21 mouse cellular contexts compared by ENCODE assay signal in genomic region chr17:47196992-47197391, GRCm38 (mm10).
DNase-seq lines count a peak whose midpoint lies in the region; ATAC-seq and TF ChIP-seq lines count a peak whose summit lies in the region.
"Had no signal": no experiment of that assay in that cellular context is flagged by ENCODE, and none has a peak within 500 bp of the region (broad histone marks: within the 10 kb centered on the region; RNA-seq: fewer than 3 reads in every experiment).

No protein-coding gene starts in this region.

- no peak overlapping the region for H3K4me3 ChIP-seq in heart, embryonic 12.5 days
- no peak overlapping the region for H3K4me3 ChIP-seq in limb, embryonic 12.5 days (replicated peaks)
- no peak overlapping the region for H3K4me3 ChIP-seq in limb, embryonic 10.5 days
- H3K4me3 ChIP-seq in ES-Bruce4 (ENCODE audit: low read depth, low read length) = peak overlapping the region; percentile 16; the same call in 1 of the 2 replicates
- H3K4me3 ChIP-seq: embryonic facial prominence, embryonic 12.5 days; neural tube, embryonic 12.5 days had no signal

- H3K27me3 ChIP-seq in heart, embryonic 12.5 days (replicated peaks) = no peaks in the 10 kb centered on the region
- no peaks in the 10 kb centered on the region for H3K27me3 ChIP-seq in limb, embryonic 12.5 days
- H3K27me3 ChIP-seq in limb, embryonic 10.5 days (ENCODE audit: low read depth, poor library complexity, severe bottlenecking) = no peaks in the 10 kb centered on the region
- no peaks in the 10 kb centered on the region for H3K27me3 ChIP-seq in ES-Bruce4 (ENCODE audit: control insufficient read depth, insufficient read depth, low read length, poor library complexity, severe bottlenecking)
- H3K27me3 ChIP-seq: embryonic facial prominence, embryonic 12.5 days; neural tube, embryonic 12.5 days; Patski had no signal

- no peaks in the 10 kb centered on the region for H3K9me3 ChIP-seq in heart, embryonic 12.5 days (replicated peaks)
- peaks cover 16% of the 10 kb centered on the region; the same call in 1 of the 2 replicates for H3K9me3 ChIP-seq in limb, embryonic 12.5 days
- no peaks in the 10 kb centered on the region for H3K9me3 ChIP-seq in limb, embryonic 10.5 days (replicated peaks)
- H3K9me3 ChIP-seq in ES-Bruce4 (replicated peaks; ENCODE audit: control insufficient read depth, insufficient read depth, low read length, poor library complexity, severe bottlenecking) = no peaks in the 10 kb centered on the region
- H3K9me3 ChIP-seq: embryonic facial prominence, embryonic 12.5 days had no signal

- no peak for ATAC-seq in heart, embryonic 12.5 days (ENCODE audit: insufficient number of reproducible peaks, low FRiP score)
- no peak for ATAC-seq in limb, embryonic 12.5 days (ENCODE audit: insufficient number of reproducible peaks, insufficient read depth, low FRiP score, low TSS enrichment, low read depth)
- peak; percentile 61 for ATAC-seq in megakaryocyte progenitor cell, adult 5-6 weeks (replicated peaks; ENCODE audit: poor library complexity)
- ATAC-seq: forebrain, embryonic 16.5 days; hindbrain, postnatal 0 days; liver, postnatal 0 days; Patski had no signal

- no peak for TF ChIP-seq CTCF in ES-Bruce4 (IDR thresholded peaks at IDR 0.05; ENCODE audit: low read depth, low read length)

- no peak overlapping the region for H3K4me2 ChIP-seq in heart, embryonic 12.5 days
- no peak overlapping the region for H3K4me2 ChIP-seq in limb, embryonic 12.5 days
- H3K4me2 ChIP-seq: embryonic facial prominence, embryonic 12.5 days; neural tube, embryonic 12.5 days had no signal

- no peak overlapping the region for H3K9ac ChIP-seq in heart, embryonic 12.5 days
- no peak overlapping the region for H3K9ac ChIP-seq in limb, embryonic 12.5 days (replicated peaks)
- H3K9ac ChIP-seq in ES-Bruce4 (ENCODE audit: low read depth, poor library complexity, severe bottlenecking) = peak overlapping the region; percentile 26; the same call in 1 of the 2 replicates
- H3K9ac ChIP-seq: embryonic facial prominence, embryonic 12.5 days; liver, postnatal 0 days; neural tube, embryonic 12.5 days had no signal

- DNase-seq in heart, adult 9 months (ENCODE audit: low spot score in 2 of 2) = no peak
- DNase-seq in limb, embryonic 10.5 days (ENCODE audit: low spot score) = no peak
- DNase-seq in natural killer cell, adult 2 months (ENCODE audit: low spot score in 2 of 2) = no peak
- DNase-seq: adrenal gland, adult 8-10 months; B cell, adult 2 months; cerebellum, adult 8-10 months; gastrocnemius, postnatal 25 days; kidney, adult 11 months; liver, postnatal 0 days; lung, postnatal 14 days; thymus, adult 18-20 months; thymus, postnatal 4 days had no signal

- peaks cover 13% of the 10 kb centered on the region; the same call in 1 of the 2 replicates for H3K36me3 ChIP-seq in heart, embryonic 12.5 days
- peaks cover 31% of the 10 kb centered on the region for H3K36me3 ChIP-seq in limb, embryonic 12.5 days
- peaks cover 24% of the 10 kb centered on the region for H3K36me3 ChIP-seq in limb, embryonic 10.5 days
- no peaks in the 10 kb centered on the region for H3K36me3 ChIP-seq in ES-Bruce4 (ENCODE audit: control insufficient read depth, insufficient read depth, low read length, poor library complexity, severe bottlenecking)

- 54% methylated on average over 6 of the region's 6 CpGs for WGBS in heart, embryonic 12.5 days
- WGBS in limb, embryonic 12.5 days = 62% methylated on average over 6 of the region's 6 CpGs
- 67% methylated on average over 6 of the region's 6 CpGs for WGBS in limb, embryonic 10.5 days

- TF ChIP-seq EP300 in ES-Bruce4 (IDR thresholded peaks at IDR 0.05; ENCODE audit: insufficient read depth, low read depth, low read length) = no peak

- peak overlapping the region; percentile 64 for H3K27ac ChIP-seq in heart, embryonic 12.5 days (ENCODE audit: poor library complexity, severe bottlenecking)
- H3K27ac ChIP-seq in limb, embryonic 12.5 days = peak overlapping the region; percentile 3; the same call in 1 of the 2 replicates
- no peak overlapping the region for H3K27ac ChIP-seq in limb, embryonic 10.5 days
- H3K27ac ChIP-seq in ES-Bruce4 (ENCODE audit: insufficient read depth, low read length) = peak overlapping the region; percentile 74; the same call in 1 of the 2 replicates
- H3K27ac ChIP-seq: embryonic facial prominence, embryonic 12.5 days; hindbrain, postnatal 0 days; neural tube, embryonic 12.5 days had no signal

- peaks cover 45% of the 10 kb centered on the region for H3K4me1 ChIP-seq in heart, embryonic 12.5 days (replicated peaks)
- H3K4me1 ChIP-seq in limb, embryonic 12.5 days (replicated peaks) = peaks cover 37% of the 10 kb centered on the region
- peaks cover 33% of the 10 kb centered on the region for H3K4me1 ChIP-seq in limb, embryonic 10.5 days
- peaks cover 1% of the 10 kb centered on the region for H3K4me1 ChIP-seq in ES-Bruce4 (ENCODE audit: control insufficient read depth, insufficient read depth, low read length)

- TF ChIP-seq POLR2A in ES-Bruce4 (IDR thresholded peaks at IDR 0.05; ENCODE audit: insufficient read depth, low read length) = no peak
